Mouse (Mus musculus) regulatory T cell (primary cell): ENCODE measurements at regions not wholly inside any gene's neighbourhood (a gene's known extent, or its start where the extent isn't known, plus 50 kb on each side); places are given as distances from the start of the nearest gene placed in this dataset.
"Not testable (repeated sequence)": the region's sequence is repeated elsewhere in the genome, so short reads cannot be mapped to it uniquely, and the experiment has no call there.

Experiments used
- in situ Hi-C: fragments of 300-600 bp; cut with MboI, MseI; formaldehyde crosslinking; loops from one replicate; pipeline ENCODE4 v1.15.1; 2025; ENCODE audit warnings: high pct_unique_total_duplicates

DNA sequence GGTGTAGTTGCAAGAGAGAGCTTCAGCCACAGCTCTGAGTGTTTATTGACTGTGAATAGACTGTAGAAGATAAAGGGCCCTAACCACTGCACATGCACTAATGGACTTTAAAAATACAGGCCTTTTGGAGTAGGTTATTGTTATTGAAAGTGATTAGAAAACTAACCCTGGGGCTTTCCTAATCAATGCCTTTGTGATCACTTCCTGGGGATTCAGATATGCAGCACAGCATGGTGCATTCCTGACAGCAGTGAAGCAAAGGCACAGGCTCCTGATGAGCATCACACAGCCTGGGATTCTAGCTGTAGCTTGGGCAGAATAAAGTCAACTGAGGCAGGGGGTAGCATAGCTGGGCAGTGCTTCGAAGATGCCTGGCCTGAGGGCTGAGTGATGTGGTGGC is 87.3 kb downstream of the Gm11077 start:
- in situ Hi-C loops = no loop called here

DNA sequence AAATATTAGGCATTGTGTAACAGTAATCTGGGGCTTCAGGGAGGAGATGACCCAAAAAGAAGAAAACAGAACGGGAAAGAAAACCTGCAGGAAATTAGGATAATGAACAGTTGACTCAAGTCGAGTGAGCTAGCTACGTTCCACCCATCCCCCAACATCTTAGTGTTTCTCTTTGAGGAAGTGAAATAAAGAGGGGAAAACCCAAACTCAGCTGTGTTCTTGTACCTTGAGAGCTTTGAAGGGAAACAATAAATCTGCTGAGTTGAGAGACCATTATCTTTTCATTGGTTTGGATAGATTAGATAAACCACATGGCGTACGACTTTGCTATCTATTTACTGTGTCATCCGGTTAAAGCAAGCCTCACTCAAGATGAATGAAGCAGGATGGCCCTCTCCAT is 87.7 kb downstream of the Gm11077 start:
- in situ Hi-C loops = no loop called here

DNA sequence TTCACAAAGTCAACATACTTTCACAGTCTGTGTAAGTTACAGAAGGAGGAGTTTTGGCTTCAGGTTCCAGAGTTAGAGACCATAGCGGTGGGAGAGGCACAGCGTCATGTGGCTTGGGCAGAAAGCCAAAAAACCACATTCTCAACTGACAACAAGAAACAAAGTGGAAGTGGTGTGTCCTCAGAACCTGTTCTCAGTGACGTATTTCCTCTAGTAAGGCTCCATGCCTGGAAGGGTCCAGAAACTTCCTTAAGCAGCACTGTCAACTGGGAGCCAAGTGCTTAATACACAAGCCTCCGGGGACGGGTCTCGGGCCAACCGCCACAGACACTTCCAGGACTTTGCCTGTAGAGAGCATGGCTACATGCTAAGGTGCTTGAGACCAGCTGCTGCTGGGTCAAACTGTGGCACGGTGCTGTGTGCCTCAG is 90.4 kb downstream of the Gm11077 start:
- in situ Hi-C loops = no loop called here

DNA sequence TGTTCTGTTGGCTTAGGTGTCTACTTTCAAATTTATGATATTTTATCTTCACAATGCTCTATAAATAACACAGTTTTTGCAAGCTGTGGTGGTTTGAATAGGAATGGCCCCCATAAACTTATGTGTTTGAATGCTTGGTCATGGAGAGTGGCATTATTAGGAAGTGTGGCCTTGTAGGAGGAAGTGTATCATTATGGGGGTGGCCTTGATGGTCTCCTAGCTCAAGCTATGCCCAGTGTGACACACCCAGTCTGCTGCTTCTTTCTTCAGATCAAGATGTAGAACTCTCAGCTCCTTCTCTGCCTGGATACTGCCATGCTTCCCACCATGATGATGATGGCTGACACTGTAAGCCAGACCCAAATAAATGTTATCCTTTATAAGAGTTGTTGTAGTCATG is 97.4 kb downstream of the Gm11077 start:
- in situ Hi-C loops = no loop called here

DNA sequence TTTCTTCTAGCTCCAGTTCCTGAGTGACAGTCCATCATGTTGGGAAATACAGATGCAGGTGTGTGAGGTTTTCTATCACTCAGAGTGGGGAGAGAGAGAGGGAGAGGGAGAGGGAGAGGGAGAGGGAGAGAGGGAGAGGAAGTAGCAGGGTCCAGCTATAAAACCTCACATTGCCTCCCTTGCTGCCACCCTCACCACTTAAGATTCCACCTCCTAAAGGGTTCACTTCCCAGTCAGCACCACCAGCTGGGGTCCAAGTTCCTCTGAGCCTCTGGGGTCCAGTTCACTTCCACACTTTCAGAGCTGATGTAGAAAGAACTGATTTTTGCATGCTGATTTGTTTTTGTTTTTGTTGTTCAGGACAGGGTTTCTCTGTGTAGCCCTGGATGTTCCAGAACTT is 98.6 kb downstream of the Gm11077 start:
- in situ Hi-C loops = no loop called here

DNA sequence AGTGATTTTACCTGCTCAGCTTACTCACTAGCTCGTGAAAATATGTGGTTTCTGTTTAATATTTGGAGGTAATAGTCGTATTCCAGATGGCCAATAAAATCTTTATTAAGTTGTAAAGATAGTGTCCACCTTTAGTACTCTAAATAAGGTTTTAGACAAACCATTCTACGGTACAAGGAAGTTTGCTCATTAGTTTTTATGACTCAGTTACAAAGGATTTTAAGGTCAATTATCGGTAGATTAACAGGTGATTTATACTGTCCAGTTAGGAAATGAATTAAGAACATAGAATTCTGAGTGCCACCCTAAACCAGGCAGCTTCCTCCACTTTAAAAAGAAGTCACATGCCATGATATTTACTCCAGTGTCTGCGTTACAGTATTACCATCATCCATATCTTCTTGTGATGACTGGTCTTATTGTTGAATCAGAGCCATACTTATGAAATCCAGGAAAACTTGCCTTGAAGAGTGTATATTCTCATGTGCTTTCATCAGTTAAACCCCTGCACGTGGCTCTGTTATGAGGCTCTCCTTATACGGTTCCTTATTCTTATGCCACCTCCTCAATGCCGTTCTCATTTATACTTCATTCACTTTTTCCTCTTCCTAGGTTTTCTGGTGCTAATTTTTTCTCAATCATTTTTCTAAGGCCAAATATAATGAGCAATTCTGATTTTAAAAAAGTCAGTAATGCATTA is 114.4 kb downstream of the Gm11077 start:
- in situ Hi-C loops = no loop called here

DNA sequence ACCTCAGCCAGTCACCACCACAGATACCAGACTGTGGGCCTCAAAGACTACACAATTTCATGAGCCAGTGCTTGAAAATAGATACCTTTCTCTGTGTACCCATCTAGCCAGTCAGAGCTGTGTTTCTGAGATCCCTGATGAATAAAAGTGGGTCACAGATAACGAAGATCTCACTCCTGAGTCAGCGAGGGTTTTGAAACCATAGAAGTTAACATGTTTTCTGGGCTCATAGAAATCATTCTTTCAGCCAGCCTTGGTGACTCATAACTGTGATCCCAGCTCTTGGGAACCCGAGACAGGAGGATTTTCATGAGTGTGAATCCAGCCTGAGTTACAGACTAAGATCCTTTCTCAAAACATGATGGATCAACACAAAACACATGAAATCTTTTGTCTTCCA is 118.1 kb downstream of the Gm11077 start:
- in situ Hi-C loops = loop anchor here (5.0 kb wide), 1 partner anchor 50 kb away; no protein-coding TSS in a partner anchor

DNA sequence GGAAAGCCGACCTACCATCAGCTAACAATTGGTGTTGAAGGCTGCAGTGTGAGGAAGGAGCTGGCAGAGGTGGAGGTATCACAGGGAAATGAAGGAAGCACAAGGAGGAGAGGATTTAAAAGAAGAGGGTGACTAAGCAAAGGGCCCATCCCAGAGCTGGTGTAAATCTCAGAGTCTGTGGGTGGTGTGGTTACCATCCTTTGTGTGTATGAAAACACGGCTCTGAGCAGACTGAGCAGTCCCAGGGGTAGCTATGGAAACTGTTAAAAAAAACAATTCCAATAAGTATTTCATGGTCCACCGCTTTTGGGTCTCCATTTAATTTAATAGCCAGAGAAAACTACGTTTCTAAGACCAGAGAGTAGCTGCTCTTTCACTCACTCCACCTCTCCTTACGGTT is 123.3 kb downstream of the Gm11077 start:
- in situ Hi-C loops = loop anchor here (5.0 kb wide), 1 partner anchor 75 kb away; no protein-coding TSS in a partner anchor

DNA sequence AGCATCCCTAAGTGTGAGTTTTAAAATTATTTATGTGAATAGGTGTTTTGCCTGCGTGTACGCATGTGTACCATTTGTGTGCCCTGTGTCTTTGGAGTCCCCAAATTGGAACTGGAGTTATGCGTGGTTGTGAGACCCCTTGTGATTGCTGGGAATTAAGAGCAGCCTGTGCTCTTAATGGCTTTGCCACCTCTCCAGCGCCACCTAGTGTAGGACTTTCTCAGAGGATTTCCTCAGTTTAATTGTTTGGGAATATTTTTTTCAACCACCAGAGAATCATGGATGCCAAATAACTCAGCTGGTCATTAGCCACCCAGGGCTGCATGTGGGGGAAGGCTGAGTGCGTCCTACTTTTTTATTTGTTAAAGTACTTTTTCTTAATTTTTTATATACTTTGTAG is 124.4 kb downstream of the Gm11077 start:
- in situ Hi-C loops = loop anchor here (5.0 kb wide), 1 partner anchor 76 kb away; no protein-coding TSS in a partner anchor

DNA sequence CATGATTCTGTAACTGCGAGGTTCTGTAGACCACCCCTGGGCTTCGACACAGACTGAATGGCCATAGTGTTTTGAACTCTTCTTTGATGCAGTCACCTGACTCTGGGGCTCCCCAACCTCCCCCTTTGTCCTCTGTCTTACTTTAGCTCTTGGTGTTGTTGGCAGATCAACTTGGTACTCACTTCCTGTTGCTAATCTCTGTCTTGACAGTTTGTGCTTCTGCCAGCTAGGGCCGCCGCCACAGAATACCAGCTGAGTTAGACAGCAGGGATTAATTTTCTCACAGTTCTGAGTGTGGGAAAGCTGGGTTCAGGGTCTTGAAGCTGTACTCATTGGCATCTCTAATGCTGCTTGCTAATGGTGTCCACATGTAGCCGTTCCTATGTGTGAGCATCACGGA is 125.6 kb downstream of the Gm11077 start:
- in situ Hi-C loops = loop anchor here (5.0 kb wide), 1 partner anchor 77 kb away; no protein-coding TSS in a partner anchor

DNA sequence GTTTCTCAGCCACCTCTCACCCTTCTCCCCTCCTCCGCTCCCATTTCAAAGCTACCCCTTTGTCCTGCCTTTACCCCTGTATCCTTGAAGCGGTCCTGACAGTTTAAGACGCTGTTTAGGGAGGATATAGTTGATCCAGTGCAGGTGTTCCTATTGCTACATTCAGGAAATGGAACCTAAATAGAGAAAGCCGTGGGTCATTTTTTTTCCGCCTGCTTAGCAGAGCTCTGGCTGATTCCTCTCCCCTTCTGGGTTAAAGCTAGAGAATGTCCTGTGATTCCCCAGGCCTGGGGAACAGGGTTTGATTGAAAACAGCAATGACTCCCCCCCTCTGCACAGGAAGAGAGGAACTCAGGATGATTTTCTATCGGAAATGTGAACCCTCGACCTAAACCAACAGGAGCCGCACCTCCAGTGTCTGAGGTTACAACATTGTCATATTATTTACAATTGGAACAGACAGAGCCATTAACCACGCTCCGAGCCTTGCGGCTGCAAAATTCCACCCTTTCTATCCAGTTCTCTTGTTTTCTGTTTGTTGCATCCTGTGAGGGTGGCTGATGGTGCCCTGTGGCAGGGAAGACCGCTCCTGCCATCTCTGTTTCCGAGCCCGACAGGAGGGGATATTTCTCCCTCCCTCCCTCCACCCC is 127.5 kb downstream of the Gm11077 start:
- in situ Hi-C loops = no loop called here

DNA sequence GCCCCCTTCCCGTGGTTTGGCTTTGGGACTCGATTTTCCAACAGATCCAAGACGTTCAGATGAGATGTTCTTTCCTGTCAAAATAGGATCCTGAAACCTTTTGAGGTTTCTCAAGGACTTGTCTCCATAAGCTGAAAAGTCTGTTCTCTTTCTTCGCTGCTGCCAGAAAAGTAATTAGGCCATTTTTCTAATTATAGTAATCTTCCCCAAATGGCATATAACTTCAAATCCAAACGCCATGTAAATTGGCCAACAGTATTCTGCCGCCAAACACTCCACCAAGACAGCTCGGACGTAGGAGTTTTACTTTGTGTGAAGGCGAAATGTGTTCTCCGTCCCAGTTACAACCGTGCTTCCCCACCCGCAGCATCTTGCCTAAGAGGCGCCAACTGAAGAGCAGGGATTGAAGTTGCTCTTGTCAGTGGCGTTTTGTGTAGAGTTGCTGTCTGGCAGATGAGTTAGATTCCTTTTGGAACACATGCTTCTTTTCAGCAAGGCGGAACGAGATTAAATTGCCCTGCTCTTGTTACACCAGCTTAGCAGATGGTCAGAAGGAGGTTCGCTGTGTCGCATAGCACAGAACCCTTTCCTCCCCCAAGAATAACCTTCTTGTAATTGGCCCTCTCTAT is 128.1 kb downstream of the Gm11077 start:
- in situ Hi-C loops = no loop called here

DNA sequence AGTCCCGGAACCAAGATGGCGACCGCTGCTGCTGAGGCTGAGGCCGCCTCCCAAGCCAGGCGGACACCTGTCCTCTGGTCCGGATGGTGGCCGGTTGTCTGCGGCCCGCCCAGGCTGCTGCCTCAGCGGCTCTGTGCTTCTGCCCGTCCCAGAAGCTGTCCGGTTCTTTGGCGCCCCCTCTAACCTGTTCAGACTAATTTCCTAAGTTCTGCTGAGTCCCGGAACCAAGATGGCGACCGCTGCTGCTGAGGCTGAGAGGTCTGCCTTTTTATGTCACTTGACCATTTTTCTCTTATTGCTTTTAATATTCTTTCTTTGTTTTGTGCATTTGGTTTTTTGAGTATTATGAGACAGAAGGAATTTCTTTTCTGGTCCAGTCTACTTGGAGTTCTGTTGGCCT is 140.4 kb downstream of the Gm11077 start:
- in situ Hi-C loops = not testable (repeated sequence)

DNA sequence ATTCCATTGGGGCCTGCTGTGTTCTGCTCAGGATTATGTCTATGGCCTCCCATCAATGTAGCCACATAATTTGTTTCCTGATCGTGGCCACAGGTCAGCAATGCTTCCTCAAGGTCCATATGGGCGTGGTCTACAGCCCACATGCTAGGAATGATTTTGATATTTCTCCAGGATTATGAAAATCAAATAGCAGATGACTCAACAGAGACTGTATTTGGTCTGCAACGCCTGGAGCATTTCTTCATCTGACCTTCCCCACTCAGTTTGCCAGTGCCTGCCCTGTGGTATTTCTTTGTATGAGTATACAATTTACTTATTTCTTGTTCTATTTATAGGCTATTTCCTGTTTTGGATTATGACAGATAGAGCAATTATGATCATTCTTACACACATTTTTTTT is 145.7 kb downstream of the Gm11077 start:
- in situ Hi-C loops = no loop called here

DNA sequence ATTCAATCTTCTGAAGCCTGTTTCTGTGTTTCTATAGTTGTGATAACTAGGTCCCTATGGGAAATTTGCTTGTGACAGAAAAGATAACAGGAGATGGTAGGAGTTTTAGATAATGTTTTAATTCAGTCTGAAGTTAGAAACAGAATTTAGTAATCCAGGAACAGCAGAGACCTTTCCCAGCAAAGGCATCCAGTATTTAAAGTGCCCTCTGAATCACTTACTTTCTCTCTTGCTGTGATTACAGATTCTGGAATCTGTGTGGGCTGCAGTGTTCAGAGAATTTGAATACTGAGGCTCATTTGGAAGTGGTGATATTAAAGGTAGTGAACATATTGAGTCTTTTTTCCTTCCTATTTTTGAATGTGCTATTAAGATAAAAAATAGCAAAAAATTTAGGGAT is 154.6 kb downstream of the Gm11077 start:
- in situ Hi-C loops = no loop called here

DNA sequence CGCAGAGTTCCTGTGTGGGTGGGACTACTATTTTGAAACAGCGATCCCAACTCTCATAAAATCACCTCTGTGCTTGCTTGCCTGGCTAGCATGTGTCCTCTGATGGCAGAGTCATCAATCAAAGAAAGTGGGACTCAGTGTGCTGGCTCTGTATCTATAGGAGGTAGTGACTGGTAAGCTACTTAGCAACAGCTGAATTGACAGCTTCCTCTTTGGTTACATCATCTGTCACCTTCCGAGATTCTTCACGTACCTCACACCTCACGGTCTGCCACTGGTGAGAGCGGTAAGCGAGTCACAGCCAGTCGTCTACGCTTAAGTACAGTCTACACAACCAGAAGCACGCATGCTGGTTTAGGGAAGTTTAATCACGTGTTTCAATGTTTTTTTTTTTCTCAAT is 159.5 kb downstream of the Gm11077 start:
- in situ Hi-C loops = no loop called here

DNA sequence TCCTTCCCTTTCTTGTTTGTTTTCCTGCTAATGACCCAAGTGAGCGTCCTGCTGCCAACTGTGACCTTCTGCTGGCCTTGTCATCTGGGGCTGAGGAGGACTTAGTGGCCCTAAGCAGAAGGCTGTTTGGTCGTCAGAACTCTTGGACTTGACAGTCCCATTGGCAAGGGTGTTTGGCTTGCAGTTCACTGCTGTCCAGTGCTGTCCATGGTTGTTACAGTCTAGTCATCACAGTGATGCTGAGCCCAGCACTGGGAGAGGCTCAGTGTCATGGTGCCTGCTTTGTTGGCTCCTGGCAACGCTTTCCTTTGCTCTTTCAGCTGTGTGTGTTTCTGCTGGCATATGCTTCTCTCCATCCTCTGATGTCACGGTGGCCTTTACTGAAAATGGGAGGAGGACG is 161.0 kb downstream of the Gm11077 start:
- in situ Hi-C loops = no loop called here

DNA sequence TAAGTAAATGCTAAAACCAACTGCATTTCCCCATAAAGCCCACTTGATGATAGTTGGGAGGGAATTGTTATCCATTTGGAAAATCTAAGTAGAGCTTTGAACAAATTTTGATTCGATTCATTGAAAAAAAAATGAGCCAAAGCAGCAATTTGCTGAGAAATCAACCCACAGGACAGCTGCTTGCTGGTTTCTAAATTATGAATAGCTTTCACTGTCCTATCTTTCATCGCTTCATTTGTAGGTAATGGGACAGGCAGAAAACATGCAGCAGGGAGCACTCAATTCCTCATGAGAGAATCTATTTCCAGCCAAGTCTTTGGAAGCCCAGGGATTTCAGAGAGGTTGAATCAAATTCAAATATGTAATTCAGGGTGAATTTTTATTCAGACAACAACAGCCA is 161.5 kb downstream of the Gm11077 start:
- in situ Hi-C loops = no loop called here

DNA sequence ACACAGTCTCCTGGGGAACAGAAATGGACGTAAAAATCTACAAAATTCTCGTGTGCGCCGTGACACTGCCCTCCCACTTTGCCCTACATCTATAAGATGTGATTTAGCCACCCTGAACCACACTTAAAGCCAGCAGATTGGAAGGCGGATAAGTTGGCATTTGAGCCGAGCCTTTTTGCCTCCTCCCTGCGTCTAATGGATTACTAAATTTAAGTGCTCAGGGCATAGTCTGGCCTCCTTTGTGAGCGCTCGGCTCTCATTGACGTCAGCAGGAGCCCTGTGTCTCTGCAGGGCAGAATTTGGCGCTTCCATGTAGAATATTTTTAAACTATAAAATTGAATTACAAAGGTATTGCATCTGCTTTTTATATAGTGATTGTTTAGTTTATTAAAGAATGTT is 165.4 kb downstream of the Gm11077 start:
- in situ Hi-C loops = no loop called here

DNA sequence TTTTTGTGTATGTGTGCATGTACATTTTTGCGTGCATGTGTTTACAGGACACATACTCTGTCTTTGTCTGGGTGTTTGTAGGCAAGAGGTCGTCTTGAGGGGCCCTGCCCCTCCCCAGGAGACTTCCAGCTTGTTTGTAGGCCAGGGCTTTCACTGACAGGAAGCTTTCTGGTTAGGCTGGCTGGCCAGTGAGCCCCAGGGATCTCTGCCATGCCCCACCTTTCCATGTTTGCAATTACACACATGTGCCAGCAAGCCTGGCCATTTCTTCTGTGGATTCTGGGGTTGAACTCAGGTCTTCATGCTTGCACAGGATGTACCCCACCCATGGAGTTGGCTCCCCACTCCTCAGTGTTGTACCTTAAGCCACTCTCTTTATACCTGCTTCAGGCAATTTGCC is 166.4 kb downstream of the Gm11077 start:
- in situ Hi-C loops = no loop called here

DNA sequence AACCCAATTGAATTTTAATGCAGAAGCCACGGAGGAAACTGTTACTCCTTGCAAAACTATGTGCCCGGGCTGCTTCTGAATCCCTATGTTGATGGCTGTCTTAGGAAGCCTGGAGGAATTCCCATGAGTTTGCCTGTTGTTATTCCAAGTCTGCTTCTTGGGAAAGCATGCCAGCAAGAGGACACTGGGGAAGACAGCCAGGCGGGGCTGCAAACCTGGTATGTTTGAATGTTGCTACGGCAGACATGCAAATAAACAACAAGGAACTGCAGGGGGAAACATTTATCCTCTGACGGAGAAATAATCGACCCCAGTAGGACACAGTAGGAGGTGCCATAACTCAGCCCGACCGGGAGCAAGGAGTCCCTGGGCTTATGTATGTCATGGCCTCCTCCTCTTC is 168.0 kb downstream of the Gm11077 start:
- in situ Hi-C loops = no loop called here

DNA sequence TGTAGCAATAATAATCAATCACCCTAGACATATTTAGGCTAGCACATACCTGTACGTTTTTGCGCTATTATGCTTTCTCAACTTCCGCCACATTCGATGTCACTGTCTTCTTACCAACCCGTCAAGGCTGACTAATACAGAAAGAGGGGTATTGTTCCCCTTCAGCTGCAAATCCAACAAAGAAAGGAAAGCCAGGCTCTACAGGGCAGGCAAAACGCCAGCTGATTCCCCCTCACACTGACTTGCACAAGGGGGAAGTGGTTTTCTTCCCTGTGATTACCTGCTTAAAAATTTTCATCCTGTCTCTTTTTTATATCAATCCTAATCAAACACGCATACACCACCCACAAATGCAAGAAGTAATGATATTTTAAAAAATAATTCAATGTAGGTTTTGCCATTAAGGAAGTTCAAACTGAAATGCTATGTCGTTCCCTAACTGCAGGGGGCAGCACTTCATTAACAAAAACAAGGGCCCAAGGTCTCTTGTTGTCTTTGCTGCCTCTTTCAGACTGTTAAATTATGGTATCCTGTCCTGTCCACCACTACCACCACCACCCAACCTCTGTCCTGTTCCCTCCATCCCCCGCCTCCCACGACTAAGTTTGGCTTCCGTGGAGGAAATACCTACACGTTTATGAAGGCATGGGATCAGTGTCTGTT is 195.4 kb downstream of the Gm11077 start:
- in situ Hi-C loops = no loop called here
